Mouse (Mus musculus) liver, postnatal 0 days (tissue): ENCODE results near the gene Oxnad1.

Source experiments
- CTCF ChIP-seq: sonication (generic); IDR thresholded peaks from 2 replicates; pipeline ENCODE4 v1.5.1; 2016; ENCODE audit warnings: antibody characterized with exemption, low read depth
- EP300 ChIP-seq: IDR thresholded peaks from 2 replicates; pipeline ENCODE4 v1.6.1; 2016; ENCODE audit warnings: antibody characterized with exemption, low read depth, mild to moderate bottlenecking

DNA sequence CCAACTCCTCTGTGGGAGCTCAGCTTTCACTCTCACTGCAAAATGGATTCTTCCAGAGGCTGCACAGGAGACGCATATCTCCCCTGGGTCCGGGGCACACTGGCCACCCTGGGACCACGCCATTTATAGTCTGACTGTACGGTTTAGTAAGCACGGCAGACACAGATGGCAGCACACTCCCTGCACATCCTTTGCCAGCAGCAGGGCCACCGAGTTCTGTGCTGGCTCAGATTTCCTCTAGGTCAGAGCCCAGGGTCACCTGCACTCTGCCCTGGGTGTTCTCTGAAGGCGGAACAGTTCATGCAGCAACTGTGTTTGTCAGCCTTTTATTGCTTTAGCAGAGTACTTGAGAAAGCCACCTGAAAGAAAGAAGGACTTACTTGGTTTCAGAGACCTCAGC, 11.3 kb upstream of the Oxnad1 start:
- no peak for TF ChIP-seq CTCF
- no peak for TF ChIP-seq EP300
